Mouse (Mus musculus): ENCODE results near the gene Rfx4.

DNA sequence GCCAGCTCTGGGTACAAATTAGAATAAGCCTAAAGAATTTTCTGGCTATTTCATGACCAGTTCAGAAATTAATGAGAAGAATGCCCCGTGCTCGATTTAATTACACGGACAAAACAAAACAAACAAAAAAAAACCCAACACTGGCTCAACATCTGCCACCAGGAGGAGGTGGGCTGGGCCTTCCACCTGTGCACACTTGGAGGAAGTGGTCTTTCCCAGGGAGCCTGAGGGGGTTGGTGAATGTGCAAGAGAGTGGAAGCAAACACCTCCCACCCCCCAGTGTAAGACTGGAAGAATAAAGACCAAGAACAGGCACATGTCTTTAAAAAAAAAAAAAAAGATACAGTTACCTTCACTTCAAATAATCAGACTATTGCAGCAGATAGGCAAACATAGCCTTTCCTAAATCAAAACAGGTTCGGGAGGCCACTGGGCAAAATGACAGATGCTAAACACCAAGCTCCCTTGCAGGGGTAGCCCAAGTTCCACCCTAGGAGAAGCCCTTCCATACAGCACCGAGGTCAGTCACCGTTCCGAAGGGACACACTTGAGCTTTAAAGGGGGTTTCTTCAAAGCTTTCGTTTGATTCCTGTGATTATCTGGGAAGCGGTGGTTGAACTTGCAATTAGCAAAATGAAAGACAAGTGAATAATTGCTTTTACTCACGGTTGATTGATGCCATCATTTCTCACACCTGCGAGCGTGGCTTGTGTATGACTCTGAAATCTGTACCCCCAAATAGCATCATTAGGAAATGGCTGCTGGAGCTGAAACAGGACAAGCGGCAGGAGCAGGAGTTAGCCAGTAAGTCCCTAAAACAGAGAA lies 103.9 kb downstream of the Rfx4 start:
- TF ChIP-seq CTCF (IDR thresholded peaks at IDR 0.05; ENCODE audit: extremely low read depth, insufficient read depth, low read length) (no peak), POLR2A (IDR thresholded peaks at IDR 0.05; ENCODE audit: extremely low read depth, insufficient read depth, low read length) (no peak)

Measured in cortical plate, adult 2 months (tissue).